Mouse (Mus musculus): ENCODE measurements around the gene Kdm4b. TPM values are rescaled to one million over a fixed set of nuclear protein-coding genes. Genes with fewer than 3 reads are reported as not detected.

The Kdm4b gene
- polyA plus RNA-seq, 1 experiment from 2014 or later, result 8.1 TPM

DNA sequence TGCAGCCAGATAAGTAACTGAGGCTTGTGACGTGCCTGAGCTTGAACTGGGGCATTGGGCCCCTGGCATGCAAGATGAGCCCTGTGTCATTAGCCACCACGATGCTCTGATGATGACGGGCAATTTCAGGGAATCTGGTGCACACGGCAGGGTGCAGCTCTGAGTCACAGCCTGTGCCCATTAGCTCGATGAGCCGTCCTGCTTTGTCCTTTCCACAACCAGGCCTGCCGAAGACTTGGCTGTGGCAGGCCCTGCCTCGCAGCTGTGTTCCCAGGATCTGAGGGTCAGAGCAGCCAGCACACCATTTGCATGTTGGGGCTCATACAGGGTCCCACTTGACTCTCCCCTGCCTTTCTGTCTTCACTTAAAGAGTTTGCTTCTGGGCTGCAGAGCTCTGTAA lies 34.6 kb downstream of the Kdm4b start:
- 86% methylated on average over 8 of the region's 8 CpGs for WGBS
- no peak for ATAC-seq
- no peaks in the 10 kb centered on the region for H3K9me3 ChIP-seq (ENCODE audit: control insufficient read depth)
- H3K4me2 ChIP-seq (replicated peaks; ENCODE audit: low read depth), result no peak overlapping the region
- no peak for TF ChIP-seq CTCF (IDR thresholded peaks at IDR 0.05; ENCODE audit: low read depth)
- H3K4me1 ChIP-seq (replicated peaks; ENCODE audit: control insufficient read depth, insufficient read depth, low read length), result no peaks in the 10 kb centered on the region
- H3K9ac ChIP-seq (ENCODE audit: low read depth, low read length), result no peak overlapping the region
- no peak overlapping the region for H3K27ac ChIP-seq (ENCODE audit: low read depth, low read length)
- H3K36me3 ChIP-seq (ENCODE audit: control insufficient read depth, insufficient read depth), result peaks cover 35% of the 10 kb centered on the region
- no peak overlapping the region for H3K4me3 ChIP-seq (ENCODE audit: low read depth, low read length)
- H3K27me3 ChIP-seq (replicated peaks; ENCODE audit: control insufficient read depth, insufficient read depth, low read length), result no peaks in the 10 kb centered on the region

DNA sequence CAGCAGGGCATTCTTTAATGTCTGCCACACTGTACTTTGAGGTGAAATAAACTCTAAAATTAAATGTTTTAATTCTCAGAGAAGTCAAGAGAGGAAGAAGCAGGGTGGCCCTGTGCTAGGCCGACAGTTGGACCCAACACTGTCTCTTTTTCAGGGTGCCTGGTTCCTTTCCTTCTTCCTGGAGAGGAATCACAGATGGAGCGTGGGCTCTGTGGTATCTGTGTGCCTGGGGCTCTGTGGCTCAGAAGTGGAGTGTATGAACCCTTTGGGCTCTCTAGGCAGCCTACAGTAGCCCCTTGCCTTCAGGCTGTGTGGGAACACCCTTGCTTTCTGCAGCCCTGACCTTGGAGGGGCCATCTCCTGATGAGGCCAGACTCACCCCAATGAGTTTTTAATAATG lies 35.7 kb downstream of the Kdm4b start:
- H3K4me1 ChIP-seq (replicated peaks; ENCODE audit: control insufficient read depth, insufficient read depth, low read length), result no peaks in the 10 kb centered on the region
- WGBS, result 89% methylated on average over 2 of the region's 2 CpGs
- no peak overlapping the region for H3K4me3 ChIP-seq (ENCODE audit: low read depth, low read length)
- no peaks in the 10 kb centered on the region for H3K27me3 ChIP-seq (replicated peaks; ENCODE audit: control insufficient read depth, insufficient read depth, low read length)
- no peak overlapping the region for H3K4me2 ChIP-seq (replicated peaks; ENCODE audit: low read depth)
- TF ChIP-seq CTCF (IDR thresholded peaks at IDR 0.05; ENCODE audit: low read depth), result no peak
- H3K27ac ChIP-seq (ENCODE audit: low read depth, low read length), result no peak overlapping the region
- H3K36me3 ChIP-seq (ENCODE audit: control insufficient read depth, insufficient read depth), result peaks cover 24% of the 10 kb centered on the region; the same call in 1 of the 2 replicates
- no peaks in the 10 kb centered on the region for H3K9me3 ChIP-seq (ENCODE audit: control insufficient read depth)
- no peak for ATAC-seq
- H3K9ac ChIP-seq (ENCODE audit: low read depth, low read length), result no peak overlapping the region

DNA sequence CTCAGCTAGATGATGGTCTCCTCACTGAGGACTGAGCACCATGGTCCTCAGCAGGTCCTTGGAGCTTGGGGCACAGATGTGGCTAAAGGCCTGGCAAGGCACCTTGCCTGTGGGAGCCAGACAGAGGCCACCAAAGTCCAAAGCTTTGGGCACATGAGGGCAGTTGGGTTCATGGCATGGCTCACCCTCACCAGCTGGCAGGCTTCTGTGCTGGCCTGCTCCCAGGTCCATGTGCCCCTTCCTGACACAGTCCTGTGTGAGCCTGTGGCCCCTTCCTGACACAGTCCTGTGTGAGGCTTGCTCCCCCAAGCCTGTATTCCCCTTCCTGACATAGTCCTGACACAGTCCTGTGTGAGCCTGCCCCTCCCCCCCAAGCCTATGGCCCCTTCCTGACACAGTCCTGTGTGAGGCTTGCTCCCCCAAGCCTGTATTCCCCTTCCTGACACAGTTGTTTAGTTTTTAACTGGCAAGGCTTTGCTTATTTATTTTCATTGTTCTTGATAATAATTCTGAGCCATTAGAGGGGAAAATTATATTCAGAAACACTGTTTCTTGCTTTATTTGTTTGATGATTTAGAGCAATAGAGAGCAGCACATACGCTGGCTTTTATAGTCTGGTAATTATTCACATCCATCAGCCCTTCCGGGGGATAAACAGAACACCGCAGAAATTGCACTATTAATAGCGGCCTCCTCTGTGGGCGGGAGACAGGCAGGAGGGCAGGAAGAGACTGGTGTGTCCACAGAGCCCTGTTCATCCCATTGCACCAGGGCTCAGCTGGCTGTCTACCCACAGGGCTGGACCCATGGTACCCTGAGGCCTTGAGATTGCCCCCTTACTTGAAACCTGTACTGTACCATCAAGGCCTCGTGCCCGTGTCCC lies 40.2 kb downstream of the Kdm4b start:
- Histone ChIP-seq H3K27me3 (replicated peaks; ENCODE audit: control insufficient read depth, insufficient read depth, low read length) (no peaks in the 10 kb centered on the region), H3K4me1 (replicated peaks; ENCODE audit: control insufficient read depth, insufficient read depth, low read length) (no peaks in the 10 kb centered on the region), H3K4me3 (ENCODE audit: low read depth, low read length) (no peak overlapping the region), H3K9ac (ENCODE audit: low read depth, low read length) (no peak overlapping the region), H3K27ac (ENCODE audit: low read depth, low read length) (no peak overlapping the region), H3K36me3 (ENCODE audit: control insufficient read depth, insufficient read depth) (peaks cover 34% of the 10 kb centered on the region; the same call in 1 of the 2 replicates), H3K9me3 (ENCODE audit: control insufficient read depth) (no peaks in the 10 kb centered on the region), H3K4me2 (replicated peaks; ENCODE audit: low read depth) (no peak overlapping the region)
- ATAC-seq, result no peak
- TF ChIP-seq CTCF (IDR thresholded peaks at IDR 0.05; ENCODE audit: low read depth), result no peak
- 49% methylated on average over 7 of the region's 7 CpGs for WGBS

DNA sequence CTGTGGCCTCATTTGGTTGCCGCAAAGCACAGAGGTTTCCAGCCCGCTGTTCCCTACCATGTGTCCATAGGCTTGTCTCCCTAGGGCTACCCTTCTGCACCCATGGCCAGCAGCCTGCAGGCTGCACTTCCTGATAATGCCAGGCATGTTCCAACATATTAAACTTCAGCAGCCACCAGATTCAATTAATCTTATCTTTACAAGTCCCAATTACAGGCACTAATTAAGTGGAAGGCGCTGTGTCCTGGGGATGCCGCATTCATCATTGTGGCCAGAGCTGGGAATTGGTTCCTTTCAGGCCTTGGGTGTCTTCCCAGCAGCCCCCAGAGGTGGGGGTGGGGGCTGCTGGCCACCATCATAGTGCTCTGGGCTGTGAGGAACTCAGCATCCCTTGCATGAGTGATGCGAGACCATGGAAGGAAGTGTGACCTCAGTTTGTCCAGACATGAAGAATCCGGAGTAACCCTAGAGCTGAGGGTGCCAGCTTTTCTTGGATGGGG lies 42.5 kb downstream of the Kdm4b start:
- WGBS, result 91% methylated on average over 6 of the region's 6 CpGs
- no peak for ATAC-seq
- Histone ChIP-seq H3K4me1 (replicated peaks; ENCODE audit: control insufficient read depth, insufficient read depth, low read length) (no peaks in the 10 kb centered on the region), H3K27ac (ENCODE audit: low read depth, low read length) (no peak overlapping the region), H3K4me3 (ENCODE audit: low read depth, low read length) (no peak overlapping the region), H3K9ac (ENCODE audit: low read depth, low read length) (no peak overlapping the region), H3K27me3 (replicated peaks; ENCODE audit: control insufficient read depth, insufficient read depth, low read length) (no peaks in the 10 kb centered on the region), H3K9me3 (ENCODE audit: control insufficient read depth) (no peaks in the 10 kb centered on the region), H3K36me3 (ENCODE audit: control insufficient read depth, insufficient read depth) (peaks cover 27% of the 10 kb centered on the region; the same call in 1 of the 2 replicates), H3K4me2 (replicated peaks; ENCODE audit: low read depth) (no peak overlapping the region)
- TF ChIP-seq CTCF (IDR thresholded peaks at IDR 0.05; ENCODE audit: low read depth), result no peak

DNA sequence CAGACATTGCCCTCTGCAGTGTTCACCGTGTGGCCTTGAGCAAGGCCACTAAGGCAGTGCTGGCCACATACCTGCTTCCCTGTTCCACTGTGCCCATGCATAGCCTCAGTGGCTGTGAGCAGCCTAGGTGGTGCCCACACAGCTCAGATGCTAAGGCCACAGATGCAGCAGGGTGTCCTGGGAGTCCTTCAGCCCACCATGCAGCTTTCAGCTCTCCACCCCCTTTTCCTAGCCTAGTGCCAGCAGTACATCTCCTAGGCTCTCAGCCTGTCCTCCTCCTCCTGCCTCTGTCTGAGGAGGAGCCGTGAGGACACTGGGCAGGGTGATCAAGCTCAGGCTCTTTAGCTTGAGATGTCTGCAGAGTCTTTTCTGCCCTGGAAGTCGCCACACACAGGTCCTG lies 44.2 kb downstream of the Kdm4b start:
- WGBS, result 88% methylated on average over 3 of the region's 3 CpGs
- H3K27ac ChIP-seq (ENCODE audit: low read depth, low read length), result no peak overlapping the region

DNA sequence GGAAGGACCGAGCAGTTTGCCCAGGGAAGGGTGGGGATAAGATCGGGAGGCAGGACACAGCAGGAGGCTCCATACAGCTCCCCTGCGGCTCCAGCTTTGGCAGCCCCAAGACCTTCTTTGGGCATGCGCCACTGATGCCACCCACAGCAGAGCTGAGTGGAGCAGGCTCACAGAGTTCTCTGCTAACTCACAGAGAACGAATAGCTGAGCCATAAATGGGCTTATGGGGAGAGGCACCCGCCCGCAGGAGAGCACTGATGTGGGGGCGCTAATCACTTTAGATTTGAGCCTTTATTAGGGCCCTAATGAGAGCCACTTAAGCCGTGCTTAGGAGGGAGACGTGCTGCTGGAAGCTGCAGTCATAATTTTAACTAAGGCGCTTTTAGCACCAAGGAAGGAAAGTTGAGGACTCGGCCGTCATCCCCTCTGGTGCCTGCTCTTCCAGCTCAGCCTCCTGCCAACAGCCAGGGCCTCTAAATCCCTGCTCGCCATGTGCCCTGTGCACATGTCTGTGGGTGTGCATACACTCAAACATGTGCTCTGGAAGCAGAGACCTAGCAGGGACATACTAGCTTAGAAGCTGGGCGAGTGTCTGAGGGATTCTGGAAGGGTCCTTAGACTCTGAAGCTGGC lies 45.3 kb downstream of the Kdm4b start:
- H3K27ac ChIP-seq (ENCODE audit: low read depth, low read length), result no peak overlapping the region
- 79% methylated on average over 15 of the region's 15 CpGs for WGBS
- no peak for TF ChIP-seq CTCF (IDR thresholded peaks at IDR 0.05; ENCODE audit: low read depth)
- no peaks in the 10 kb centered on the region for H3K9me3 ChIP-seq (ENCODE audit: control insufficient read depth)
- no peaks in the 10 kb centered on the region for H3K4me1 ChIP-seq (replicated peaks; ENCODE audit: control insufficient read depth, insufficient read depth, low read length)
- peaks cover 41% of the 10 kb centered on the region for H3K36me3 ChIP-seq (ENCODE audit: control insufficient read depth, insufficient read depth)
- no peak overlapping the region for H3K4me2 ChIP-seq (replicated peaks; ENCODE audit: low read depth)
- H3K9ac ChIP-seq (ENCODE audit: low read depth, low read length), result no peak overlapping the region
- ATAC-seq, result no peak
- no peaks in the 10 kb centered on the region for H3K27me3 ChIP-seq (replicated peaks; ENCODE audit: control insufficient read depth, insufficient read depth, low read length)
- H3K4me3 ChIP-seq (ENCODE audit: low read depth, low read length), result no peak overlapping the region

More for the DNA sequence above, 44.2 kb downstream of the Kdm4b start:
- Histone ChIP-seq H3K27me3 (replicated peaks; ENCODE audit: control insufficient read depth, insufficient read depth, low read length) (no peaks in the 10 kb centered on the region), H3K4me3 (ENCODE audit: low read depth, low read length) (no peak overlapping the region), H3K4me2 (replicated peaks; ENCODE audit: low read depth) (no peak overlapping the region), H3K4me1 (replicated peaks; ENCODE audit: control insufficient read depth, insufficient read depth, low read length) (no peaks in the 10 kb centered on the region), H3K9me3 (ENCODE audit: control insufficient read depth) (no peaks in the 10 kb centered on the region), H3K36me3 (ENCODE audit: control insufficient read depth, insufficient read depth) (peaks cover 33% of the 10 kb centered on the region; the same call in 1 of the 2 replicates), H3K9ac (ENCODE audit: low read depth, low read length) (no peak overlapping the region)
- no peak for TF ChIP-seq CTCF (IDR thresholded peaks at IDR 0.05; ENCODE audit: low read depth)
- ATAC-seq, result no peak

Data from intestine, postnatal 0 days (tissue).